Mouse (Mus musculus) right cerebral cortex, postnatal 4 days (tissue): Measurements from ENCODE around the gene Olfr453.
A peak's percentile ranks its signal among the peaks of the same experiment; 100 is the strongest.

Experiments used
- DNase-seq: peaks from one replicate; pipeline ENCODE4 v3.0.0-alpha.2; 2022

Olfr453 gene

DNA sequence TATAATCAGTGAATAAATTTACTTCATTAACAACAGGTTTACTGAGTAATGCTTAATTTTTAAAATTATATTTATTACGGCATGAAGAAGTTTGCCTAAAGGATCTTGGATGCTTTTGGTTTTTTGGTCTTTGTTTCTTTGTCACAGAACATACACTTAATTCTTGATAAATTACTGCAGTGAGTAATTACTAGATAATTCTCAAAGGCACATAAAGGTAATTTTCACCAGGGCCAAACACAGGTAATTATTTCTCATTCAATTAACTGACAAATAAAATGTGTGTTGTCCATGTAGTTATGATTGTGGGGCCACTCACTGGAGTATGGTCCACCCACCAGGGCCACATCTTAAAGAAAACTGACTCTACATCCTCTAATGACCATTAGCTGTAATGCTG, at the start of gene Olfr453:
Gene Olfr453 (plus strand): TSS at position 301 of the 400 bp plus-strand sequence.
- no peak for DNase-seq

DNA sequence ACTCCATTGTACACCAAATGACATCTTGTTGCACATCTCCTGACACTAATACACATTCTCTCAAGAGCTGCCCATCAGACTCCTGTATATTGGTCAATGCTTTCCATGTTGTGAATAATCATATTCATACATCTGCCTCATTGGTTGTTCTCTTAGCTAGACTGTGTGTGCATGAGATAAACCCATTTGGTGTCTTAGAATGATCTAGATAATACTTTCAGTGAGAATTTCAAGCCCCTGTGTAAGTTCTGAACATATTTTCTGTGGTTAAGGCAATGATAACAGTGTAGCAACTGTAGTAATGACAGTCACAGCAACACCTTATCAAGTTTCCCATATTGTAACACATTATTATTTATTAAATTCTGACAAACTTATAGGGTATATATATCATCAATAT, 49.4 kb upstream of the Olfr453 start:
- no peak for DNase-seq

DNA sequence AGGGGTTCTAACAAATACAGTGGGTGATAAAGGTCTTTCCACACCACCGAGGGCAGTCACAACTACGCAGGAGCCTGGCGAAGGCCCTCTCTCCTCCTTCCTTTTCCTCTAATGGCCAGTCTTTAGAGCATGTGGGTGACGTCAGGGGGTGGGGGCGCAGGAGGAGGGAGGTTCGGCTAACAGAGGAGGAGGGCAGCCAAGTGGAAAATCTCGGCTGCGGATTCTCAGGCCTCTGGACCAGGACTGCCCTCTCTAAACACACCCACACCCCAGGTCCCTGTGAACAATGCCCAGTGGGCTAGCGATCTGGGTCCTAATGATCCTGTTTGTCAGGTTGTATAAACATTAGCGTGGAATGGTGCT, 47.0 kb upstream of the Olfr453 start:
- peak; percentile 75 for DNase-seq

DNA sequence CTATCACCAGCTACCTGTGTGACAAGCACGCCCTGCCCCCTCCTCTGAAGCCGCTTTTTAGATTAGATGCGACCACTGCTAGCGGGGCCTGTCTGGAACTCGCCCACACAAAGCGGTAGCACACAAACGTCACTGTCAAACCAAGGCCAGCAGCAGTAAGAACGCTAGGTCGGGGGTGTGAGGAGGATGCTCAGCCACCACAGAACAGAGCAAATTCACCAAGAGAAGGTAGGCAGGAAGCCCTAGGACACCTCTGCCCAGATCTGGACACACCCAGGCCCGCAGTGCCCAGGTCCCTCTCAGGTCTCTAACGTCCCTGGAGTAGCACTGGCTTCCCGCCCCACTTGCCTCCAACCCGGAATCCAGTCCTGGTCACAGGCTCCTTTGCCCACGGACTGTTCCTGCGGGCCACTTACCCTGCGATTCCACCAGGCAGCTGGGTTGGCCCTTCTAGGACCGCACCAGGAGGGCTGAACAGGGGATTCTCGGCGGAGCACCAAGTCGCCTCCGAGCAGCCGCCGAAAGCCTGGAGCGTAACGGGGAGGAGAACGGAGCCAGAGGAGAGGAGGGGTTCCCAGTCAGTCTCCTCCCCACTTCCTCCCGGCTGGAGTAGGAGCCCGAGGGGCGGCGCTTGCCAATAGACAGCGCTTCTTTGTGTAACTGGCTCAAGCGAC, 46.5 kb upstream of the Olfr453 start:
- DNase-seq = peak; percentile 79

DNA sequence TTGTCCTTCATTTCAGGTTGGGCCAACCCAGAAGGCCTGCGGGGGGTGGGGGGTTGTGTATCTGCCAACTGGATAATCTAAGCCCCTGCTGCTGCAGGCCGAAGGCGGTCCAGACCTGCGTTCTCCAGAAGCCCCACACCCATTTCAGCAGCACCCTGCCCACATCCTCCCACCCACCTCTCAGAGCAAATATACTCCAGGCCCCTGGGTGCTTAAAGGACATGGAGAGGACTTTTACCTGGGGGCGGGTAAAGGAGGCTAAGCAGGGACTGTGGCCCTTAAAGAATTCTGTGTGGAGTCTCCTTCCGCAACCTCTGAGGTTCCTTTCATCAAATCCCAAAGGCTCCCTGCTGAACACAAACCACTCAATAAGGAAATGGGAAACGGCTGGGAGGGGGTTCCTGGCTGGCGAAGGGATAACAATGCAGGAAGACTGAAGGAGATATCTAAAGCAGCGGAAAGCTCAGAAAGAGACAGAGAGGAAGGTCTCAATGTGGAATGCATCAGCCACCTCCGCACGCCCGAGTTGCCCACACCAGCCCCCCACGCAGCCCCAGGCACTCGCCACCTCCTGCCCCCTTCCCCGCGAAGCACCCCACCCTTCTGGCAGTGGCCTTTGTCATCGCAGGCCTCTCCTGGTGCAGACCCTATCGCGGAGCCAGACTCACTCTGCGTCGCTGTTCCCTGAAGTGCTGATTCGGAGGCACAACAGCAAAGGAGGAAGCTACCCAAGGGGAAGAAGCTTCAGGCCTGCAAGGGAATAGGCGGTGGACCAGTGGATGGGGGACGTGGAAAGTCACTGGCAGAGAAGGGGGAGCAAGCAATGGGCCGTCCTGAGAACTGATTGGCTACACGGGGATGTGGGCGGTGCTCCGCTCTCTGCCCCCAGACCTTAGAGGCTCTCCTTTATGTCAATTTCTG, 29.6 kb upstream of the Olfr453 start, which contains the start of gene Tcaf1:
Gene Tcaf1 (minus strand): TSS at position 798 of the 921 bp plus-strand sequence.
- DNase-seq = peak; percentile 80

DNA sequence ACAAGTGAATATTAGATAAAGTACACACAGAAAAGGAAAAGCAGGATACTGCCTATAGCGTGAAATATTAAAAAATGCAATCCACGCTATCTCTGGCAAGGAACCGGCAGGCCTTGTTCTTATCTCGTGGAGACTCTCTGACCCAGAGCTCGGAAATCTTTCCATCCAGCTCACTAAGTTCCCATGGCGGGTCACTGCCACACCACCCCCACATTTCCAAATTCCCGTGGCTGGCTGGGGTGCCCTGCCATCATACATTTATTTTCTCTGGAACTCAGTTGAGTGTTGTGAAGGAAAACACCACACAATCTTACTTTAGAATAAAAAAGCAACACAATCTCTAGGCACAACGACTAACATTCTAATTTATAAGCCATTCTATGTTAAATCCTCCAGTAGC, 24.5 kb upstream of the Olfr453 start:
- DNase-seq = no peak

DNA sequence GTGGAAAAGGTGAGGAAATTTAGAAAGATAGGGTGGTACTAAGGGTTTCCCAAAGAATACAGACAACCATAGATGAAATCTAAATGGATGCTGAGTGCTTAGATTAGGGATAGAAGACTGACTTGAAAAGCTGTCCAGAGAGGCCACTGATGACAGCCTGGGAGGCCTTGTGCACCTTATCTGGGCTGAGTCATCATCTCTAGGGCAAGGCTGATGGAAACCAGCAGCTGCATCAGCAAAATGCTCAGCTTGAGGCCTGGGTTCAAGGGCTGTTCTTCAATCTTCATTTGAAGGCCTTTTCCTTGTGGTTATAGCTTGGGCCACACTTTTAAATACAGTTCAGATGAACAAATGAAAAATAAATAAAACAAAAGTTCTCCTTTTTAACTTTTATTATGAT, 21.2 kb upstream of the Olfr453 start:
- no peak for DNase-seq

DNA sequence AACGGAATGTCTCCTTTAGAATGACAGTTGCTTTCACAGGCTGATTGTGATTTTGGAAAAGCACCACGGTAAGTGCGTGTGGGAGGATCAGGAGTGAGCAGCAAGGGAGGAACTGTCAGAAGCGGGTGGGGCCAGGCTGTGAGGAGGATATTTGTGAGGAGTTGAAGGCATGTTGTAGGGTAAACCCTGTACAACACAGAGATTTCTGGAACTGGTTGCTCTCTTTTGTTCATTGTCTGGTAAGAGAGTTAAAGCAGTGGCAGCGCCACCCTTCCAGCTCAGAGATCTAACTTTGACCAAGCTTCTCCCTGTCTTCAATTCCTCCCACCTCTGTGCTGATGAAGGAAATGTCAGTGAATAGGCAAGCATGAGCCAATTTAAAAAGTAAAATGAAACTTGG, 3.1 kb downstream of the Olfr453 start:
- no peak for DNase-seq

DNA sequence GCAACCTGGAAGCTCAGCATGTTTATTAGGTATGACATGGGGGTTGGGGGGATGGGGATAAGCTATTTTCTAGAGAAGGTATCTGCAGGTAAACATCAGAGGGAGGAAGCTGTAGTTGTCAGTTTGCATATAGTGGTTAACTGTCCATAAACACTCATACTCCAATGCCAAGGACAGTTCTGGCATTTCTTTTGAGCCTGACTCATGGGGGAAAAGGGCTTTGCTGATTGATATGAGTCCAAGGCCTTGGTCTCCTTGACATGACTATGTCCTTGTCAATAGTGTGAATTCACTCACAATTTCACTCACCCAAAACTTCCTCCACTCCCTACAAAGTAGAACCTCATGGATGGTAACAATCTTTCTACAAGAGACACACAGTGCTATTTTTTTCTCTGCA, 8.7 kb downstream of the Olfr453 start:
- no peak for DNase-seq

DNA sequence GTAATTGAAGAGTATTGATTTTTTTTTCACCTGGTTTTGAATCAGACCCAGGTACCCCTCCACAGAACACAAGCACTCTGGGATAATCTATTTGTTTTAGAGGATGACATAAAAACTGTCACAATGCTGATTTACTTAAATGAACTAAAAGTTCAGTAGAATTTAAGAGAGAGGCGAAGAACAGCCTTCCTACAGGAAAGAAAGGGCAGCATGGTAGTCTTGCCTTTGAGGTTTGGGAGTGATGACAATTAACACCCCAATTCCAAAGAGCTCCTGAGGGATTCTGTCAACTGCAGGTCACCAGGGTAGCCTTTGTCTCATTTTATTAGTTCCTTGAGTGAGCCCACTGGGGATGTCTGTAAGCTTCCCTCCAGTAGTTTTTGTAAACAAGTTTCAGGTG, 16.9 kb downstream of the Olfr453 start, which contains the start of gene Olfr38:
Gene Olfr38 (plus strand): TSS at position 301 of the 400 bp plus-strand sequence.
- no peak for DNase-seq

DNA sequence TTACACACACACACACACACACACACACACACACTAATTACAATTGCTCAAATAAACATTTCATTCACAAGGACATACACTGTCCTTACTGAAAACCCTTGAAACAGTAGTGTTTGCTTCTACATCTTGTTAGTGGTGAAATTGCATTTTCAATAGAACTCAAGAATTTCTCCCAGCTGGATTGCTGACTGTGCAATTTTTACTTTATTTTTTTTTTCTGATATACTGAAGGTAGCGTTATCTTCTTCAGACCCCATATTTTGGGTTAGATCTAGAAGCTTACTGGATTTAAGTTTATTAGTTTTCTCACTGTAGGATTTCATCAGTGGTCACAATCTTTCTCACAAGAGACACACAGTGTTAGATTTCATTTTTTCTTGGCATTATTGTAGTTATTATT, 37.9 kb downstream of the Olfr453 start:
- DNase-seq = no peak

DNA sequence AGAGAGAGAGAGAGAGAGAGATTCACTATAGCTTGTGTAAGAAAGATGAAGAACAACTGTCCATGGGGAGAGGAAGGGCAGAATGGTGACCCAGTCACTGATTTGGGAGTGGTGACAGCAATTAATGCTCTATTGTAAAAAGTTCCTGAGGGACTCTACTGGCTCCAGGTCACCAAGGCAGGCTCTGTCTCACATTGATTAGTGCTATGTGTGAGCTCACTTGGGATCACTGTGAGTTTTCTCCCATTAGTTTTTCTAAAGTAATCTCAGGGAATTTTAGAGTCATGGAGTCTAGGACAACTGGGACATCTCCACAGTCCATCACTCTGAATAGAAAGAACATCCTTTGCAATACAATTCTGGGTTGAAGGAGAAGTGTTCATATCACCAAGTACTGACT, 45.6 kb downstream of the Olfr453 start, which contains the start of gene Olfr452:
Gene Olfr452 (plus strand): TSS at position 301 of the 400 bp plus-strand sequence.
- no peak for DNase-seq

DNA sequence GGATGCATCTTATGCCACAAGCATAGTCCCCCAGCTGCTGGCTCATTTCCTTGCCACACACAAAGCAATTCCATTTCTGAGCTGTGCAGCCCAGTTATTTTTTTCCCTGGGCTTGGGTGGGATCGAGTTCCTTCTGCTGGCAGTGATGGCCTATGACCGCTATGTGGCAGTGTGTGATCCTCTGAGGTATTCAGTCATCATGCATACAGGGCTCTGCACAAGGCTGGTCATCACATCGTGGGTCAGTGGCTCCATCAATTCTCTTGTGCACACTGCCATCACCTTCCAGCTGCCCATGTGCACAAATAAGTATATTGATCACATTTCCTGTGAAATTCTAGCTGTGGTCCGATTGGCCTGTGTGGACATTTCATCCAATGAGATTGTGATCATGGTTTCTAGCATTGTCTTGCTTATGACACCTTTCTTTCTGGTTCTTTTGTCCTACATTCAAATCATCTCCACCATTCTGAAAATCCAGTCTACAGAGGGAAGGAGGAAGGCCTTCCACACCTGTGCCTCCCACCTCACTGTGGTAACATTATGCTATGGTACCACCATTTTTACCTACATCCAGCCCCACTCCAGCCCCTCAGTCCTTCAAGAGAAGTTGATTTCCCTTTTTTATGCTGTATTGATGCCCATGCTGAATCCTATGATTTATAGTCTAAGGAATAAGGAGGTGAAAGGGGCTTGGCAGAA, 51.2 kb downstream of the Olfr453 start:
- no peak for DNase-seq

DNA sequence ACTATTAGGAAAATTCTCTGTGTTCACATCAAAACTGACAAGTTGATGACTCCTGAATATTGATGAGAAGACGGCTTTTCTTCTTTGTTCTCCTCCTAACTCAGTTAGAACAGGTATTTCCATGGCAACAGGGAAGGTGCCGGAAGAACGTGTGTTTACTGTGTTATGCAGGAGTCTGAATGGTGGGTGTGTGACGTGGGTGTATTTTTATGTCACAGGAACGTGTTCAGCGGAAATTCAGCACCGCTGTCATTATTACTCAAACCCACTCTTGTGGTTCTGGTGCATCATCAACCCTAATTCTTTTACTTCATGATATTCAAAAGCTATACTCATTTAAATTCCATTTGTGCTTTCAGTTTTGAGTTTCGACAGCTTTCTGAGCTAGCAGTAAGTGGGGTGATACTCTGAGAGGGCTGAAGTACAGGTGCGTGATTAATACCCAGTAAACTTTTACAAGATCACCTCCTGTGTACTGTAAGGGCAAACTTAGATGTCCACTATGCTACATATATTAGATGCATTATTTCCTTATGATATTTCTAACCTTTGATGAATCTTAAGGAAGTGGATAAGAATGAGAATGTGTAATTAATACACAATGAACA, 51.9 kb downstream of the Olfr453 start:
- no peak for DNase-seq

DNA sequence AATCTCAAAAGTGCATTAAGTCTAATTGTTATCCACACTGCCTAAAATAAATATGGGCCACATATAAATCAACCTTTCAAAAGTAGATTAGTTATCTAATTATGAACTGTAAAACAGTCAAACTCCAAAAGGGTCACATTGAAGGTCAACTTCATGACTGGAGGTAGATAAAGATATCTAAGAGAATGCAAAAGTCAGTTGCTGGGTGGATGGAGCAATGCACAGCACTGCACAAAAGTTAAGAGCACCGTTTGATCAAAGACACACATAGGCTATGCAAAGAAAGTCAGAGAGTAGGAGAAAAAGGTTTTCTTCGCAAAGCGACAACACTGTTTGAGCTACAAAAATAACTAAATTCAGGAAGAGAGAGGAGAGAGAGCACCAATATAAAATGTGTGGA, 55.8 kb downstream of the Olfr453 start:
- DNase-seq = no peak
